In genomic region chr7:30924581-30924980, GRCm38 (mm10) we compare ENCODE assay signal across 34 mouse cellular contexts. TPM values are rescaled to one million over a fixed set of nuclear protein-coding genes. Genes with fewer than 3 reads are reported as not detected.
"Had no signal": no experiment of that assay in that cellular context is flagged by ENCODE, and none has a peak within 500 bp of the region (broad histone marks: within the 10 kb centered on the region; RNA-seq: fewer than 3 reads in every experiment).

Gene Hamp2 (minus strand): TSS chr7:30924681.

RNA-seq across cellular contexts. Expression of gene Hamp2, which starts in this region (rescaled TPM):
- total RNA-seq: hematopoietic stem cell, adult 5-6 weeks; hindbrain, postnatal 0 days; layer of hippocampus, adult 18-20 months; layer of hippocampus, adult 2 months; layer of hippocampus, adult 8-10 months; layer of hippocampus, postnatal 10 days; layer of hippocampus, postnatal 14 days; layer of hippocampus, postnatal 25 days; layer of hippocampus, postnatal 36 days; left cerebral cortex, adult 18-20 months had no signal
- polyA plus RNA-seq: heart, embryonic 10.5 days; heart, embryonic 11.5 days; heart, embryonic 12.5 days; heart, embryonic 13.5 days; heart, embryonic 14.5 days; heart, embryonic 15.5 days; heart, embryonic 16.5 days; heart, postnatal 0 days; hindbrain, embryonic 10.5 days; hindbrain, embryonic 11.5 days; hindbrain, embryonic 12.5 days; hindbrain, embryonic 13.5 days; hindbrain, embryonic 14.5 days; hindbrain, embryonic 15.5 days; hindbrain, postnatal 0 days; inflammation-experienced regulatory T-cells, adult 6 months; intestine, embryonic 14.5 days; intestine, embryonic 15.5 days; intestine, embryonic 16.5 days; intestine, postnatal 0 days; kidney, adult 2 months; kidney, embryonic 14.5 days; kidney, embryonic 15.5 days; kidney, embryonic 16.5 days; kidney, postnatal 0 days had no signal
